Mouse (Mus musculus): Measurements from ENCODE around the gene Defb36. TPM values are rescaled to one million over a fixed set of nuclear protein-coding genes. Genes with fewer than 3 reads are reported as not detected.

The Defb36 gene
- total RNA-seq (2021): not detected
- long read RNA-seq, experiment 1: 0 reads
- long read RNA-seq, experiment 2: 0 reads

DNA sequence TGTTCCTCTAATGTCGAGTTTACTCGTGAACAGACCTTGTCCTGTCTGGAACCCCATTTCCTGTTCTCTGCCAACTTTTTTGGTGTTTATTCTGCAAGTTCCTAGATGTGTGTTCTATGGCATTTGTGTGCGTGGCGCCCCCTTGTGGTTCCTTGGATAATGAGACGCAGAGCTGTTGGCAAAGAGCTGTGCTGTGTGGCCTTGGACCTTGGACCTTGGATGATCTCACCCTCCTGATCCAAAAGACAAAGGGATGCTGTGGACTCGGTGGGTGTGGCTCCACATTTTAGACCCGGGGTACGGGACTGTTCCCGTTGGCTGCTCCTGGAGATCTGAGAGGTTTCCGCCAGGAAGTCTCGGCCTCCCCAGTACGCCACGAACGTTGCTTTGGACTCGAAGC, at the start of gene Defb36:
Defb36 (plus strand) TSS at position 271 of the 400 bp plus-strand sequence.
- DNase-seq (ENCODE audit: low spot score in 2 of 2): peak in 1 of 2 experiments; percentile 12

DNA sequence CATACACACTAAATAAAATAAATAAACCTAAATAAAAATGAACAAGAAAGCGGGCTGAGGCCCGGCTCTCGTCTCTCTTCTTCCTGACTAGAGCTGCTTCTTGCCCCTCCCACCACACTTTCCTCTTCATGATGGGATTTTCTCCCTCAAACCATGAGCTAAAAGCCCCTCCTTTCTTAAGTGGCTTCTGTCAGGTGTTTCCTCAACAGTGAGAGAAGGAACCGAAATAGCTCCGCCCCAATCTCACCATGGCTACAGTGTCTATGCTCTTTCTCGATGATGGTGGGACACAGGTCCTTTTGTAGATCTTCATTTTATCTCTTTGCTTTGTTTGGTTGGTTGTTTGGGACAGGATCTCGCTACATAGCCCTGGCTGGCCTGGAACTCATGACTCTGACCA, 47.5 kb upstream of the Defb36 start:
- DNase-seq (ENCODE audit: low spot score in 2 of 2): no peak

DNA sequence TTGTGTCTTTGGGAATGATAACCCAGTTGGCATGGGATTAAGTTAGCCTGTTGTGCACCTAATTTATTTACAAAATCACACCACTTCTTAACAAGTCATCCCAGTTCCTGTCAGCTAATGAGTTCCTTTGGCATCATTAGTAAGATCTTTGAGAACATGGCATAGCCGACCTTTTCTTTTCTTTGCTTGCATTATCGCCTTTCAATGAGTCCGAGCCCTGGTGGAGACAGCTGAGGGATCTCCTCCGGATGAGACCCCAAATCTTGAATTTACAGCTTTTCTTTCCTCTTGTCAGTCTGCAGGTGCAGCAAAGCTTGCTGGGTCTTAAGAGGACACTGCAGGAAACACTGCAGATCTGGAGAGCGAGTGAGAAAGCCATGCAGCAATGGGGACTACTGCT, 35.1 kb upstream of the Defb36 start, which contains the start of gene Gm17416:
Gm17416 (plus strand) TSS at position 301 of the 400 bp plus-strand sequence.
- no peak for DNase-seq (ENCODE audit: low spot score in 2 of 2)

DNA sequence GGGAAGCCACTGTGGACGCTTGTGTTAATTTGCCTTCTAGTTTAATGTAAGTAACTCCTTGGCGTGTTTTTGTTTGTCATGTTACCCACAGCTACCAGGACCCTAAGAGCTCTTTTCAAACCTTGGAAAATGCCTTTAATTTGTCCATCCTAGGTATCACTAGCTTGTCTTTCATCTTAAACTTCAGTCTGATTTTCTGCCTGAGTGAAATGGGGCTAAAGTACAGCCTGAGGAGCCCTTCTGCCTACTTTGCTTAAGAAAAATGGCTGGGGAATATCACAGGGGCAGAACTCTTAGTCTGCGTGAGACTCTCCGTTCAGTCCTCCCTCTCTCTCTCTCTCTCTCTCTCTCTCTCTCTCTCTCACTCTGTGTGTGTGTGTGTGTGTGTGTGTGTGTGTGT, 34.2 kb upstream of the Defb36 start:
- DNase-seq (ENCODE audit: low spot score in 2 of 2): no peak

DNA sequence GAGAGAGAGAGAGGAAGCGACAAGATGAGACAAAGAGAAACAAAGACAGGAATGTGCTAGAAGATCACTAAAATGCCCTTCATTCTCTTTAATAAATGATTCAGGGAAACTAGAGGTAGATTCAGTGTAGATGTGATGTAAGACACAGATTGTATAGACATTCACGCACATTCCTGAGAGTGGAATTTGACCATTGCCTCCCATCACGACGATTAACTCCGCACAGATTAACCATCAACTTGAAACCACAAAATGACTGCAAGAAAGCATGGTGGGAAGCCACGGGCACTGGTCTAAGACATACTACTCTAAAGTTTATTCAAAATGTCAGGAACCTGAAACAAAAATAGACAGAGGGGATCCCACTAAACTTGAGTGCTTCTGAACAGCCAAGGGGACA, 33.8 kb upstream of the Defb36 start:
- DNase-seq (ENCODE audit: low spot score in 2 of 2): no peak

DNA sequence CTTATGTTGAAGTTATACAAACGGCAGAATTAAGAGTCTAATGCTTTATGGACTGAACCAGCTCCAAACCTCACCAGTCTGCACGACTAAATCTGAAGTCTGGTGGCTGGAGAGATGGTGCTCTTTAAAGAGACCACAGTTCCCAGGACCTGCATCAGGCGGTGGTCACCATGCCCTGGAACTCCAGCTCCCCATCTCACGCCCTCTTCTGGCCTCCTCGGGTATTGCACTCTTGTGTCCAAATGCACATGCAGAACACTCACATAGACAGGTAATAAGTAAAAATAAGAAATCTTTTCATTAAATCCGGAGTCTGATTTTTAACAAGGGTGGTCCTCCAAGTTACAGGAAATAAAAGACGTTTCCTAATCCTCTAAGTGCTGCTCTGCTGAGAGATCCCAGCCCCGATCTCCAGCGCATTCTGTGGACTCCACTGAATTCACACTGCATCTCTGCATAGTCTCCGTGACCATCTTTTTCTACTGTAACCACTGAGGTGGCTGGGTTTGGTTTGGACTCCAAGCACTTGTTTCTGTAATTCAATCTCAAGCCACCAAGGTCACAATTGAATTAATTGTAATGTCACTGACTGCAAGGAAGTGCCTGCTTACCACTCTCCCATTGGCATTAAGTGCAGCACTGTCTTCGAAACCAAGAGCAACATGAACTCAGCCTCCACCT, 31.9 kb upstream of the Defb36 start, which contains the start of gene Defb21:
Defb21 (plus strand) TSS at position 631 of the 681 bp plus-strand sequence.
- DNase-seq (ENCODE audit: low spot score in 2 of 2): no peak

DNA sequence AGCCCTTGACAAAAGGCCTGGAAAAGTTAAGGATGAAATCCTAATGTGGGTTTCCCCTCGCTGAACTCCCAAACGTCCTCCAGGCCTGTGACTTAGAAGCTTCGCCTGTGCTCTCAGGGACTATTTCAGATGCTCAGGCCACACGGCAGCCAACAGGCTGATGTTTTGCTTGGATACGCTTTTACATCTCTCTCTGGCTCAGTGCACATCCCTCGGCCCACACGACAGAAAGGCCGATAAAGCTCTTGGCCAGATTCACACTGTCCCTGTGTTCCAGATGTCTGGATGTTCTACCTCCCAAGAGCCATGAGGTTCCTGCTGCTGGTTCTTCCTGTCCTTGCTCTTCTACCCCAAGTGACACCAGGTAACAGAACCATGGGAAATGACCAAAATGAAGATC, 30.6 kb upstream of the Defb36 start:
- no peak for DNase-seq (ENCODE audit: low spot score in 2 of 2)

DNA sequence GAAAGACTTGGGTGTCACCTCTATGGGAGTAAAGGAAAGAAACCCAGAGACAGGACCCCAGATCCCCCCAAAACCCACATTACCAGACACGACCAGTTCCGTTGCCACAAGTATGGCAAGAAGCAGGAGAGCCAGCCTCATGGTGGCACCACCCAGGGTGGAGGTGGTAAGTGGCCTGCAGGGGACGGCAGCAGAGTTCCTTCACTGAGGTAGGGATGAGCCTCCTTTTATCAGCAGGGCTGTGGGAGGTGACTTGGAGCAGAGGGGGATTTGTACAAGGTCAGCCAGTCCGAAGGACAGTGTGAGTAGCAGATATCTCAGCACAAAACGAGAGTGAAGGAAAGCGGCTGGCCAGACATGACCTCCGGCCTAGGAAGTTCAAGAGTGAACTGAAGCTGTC, 24.0 kb upstream of the Defb36 start, which contains the start of gene Defb19:
Defb19 (minus strand) TSS at position 206 of the 400 bp plus-strand sequence.
- no peak for DNase-seq (ENCODE audit: low spot score in 2 of 2)

DNA sequence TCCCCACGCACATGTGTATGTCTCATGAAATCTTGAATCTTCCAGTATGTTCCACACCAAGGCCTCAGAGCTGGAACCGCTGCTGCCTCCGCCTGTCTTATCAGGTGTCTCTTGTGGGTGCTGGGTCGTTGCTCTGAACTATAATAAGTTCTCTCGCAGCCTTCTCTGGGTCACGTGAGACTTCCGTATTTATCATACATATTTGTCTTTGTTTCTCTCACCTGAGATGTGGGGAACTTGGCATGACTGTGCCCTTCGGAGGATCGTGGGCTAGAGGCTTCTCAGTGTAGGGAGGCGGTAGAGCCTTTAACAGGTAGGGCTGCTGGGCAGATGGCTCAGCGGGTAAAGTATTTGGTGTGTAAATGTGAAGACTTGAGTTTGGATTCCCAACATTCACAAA, 23.5 kb upstream of the Defb36 start:
- DNase-seq (ENCODE audit: low spot score in 2 of 2): no peak

DNA sequence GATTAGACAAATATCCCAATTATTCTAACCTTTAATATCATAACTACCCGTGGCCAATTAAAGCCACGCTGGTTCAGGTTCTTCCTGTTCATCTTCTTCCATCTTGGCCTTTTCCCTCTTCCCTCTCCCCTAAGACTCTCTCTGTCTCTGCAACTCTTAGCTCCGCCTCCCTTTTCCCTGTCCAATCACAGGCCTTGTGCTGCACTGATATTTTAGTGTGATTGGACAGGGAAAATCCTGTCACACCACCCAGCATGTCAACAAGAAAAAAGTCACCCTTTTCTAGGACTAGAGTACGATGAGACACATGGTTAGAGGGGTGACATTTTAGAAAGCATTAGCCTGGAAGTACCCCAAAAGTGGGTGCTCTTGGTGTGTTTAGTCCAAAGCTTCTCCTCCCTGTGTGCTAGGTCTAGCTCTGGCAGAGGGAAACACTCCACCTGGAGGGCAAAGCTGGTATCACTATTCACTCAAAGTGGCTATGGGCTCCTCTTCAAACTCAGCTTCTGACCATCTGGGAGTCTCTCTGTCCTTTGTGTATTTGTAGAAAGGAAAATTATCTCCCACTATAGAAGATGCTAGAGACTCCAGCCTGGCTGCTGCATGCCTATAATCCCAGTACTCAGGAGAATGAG, 17.1 kb upstream of the Defb36 start:
- DNase-seq (ENCODE audit: low spot score in 2 of 2): no peak

DNA sequence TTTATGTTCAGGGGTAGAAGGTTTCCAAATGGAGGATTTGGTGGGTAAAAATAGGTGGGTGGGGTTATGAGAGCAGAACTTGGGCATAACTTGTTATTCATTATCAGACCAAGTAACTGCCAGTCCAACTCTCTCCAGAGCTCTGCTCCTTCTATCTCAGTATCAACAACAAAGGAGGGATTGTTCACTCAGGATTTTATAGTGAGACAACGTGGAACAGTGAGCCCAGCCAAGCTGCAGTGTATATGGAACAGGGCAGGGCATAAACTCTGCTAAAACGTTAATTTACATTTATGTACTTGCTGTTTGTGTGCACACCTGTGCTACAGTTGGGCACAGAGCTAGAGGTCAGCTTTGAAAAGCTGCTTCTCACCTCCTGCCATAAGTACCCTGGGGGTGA, 15.7 kb upstream of the Defb36 start:
- no peak for DNase-seq (ENCODE audit: low spot score in 2 of 2)

DNA sequence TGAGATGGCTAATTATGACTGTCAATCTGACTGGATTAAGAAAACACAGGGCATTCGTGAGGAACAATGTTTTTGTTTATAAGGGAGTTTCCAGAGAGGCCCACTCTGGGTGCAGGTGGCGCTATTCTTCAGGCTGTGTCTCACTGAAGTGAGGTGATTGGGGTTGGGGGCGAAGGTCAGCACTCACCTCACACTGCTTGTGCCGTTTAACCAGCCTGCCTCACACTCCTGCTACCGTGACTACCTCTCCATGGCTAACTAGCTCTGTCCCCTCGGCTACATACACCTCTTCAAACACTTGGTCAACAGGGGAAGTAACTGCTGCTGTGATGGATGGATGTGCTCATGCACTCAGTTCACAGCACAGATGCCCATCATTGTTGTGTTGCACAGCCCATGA, 15.1 kb upstream of the Defb36 start:
- DNase-seq (ENCODE audit: low spot score in 2 of 2): no peak

DNA sequence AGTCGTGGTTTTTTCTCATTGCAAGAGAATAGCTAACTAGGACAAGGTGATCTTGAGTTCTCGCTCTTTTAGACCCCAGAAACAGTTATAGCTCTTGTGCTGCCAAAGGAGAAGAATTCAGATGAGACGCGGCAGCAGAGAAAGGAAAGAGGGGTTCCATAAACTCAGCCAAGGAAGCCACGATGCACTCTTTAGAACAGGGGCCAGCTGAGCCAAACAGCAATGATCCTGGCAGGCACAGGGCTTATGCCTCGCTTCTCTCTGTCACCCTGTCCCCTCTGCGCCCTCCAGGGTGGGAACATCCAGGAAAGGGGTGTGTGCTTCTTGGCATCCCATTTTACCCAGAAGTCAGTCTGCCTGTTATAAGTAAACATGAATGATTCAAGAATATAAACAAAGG, 4.8 kb upstream of the Defb36 start, which contains the start of gene Defb45:
Defb45 (minus strand) TSS at position 101 of the 400 bp plus-strand sequence.
- DNase-seq (ENCODE audit: low spot score in 2 of 2): no peak

DNA sequence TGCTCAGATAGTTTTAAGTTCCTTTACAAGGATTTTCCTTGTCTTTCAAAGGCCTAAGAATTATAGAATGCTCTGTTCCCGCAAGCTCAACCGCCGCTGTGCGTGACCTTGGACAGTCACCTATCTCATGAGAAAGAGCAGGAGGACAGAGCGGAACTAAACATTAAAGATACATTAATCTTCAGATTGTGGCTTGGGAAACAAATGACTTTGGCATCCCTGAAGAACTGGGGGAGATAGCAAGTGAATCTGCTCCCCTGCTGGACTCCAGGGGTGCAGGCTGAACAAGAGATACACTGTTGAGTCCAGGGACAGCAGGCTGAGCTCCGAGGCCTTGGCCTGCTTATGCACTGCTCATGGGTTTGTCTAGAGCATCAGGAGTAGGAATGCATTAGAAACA, 4.1 kb upstream of the Defb36 start:
- no peak for DNase-seq (ENCODE audit: low spot score in 2 of 2)

DNA sequence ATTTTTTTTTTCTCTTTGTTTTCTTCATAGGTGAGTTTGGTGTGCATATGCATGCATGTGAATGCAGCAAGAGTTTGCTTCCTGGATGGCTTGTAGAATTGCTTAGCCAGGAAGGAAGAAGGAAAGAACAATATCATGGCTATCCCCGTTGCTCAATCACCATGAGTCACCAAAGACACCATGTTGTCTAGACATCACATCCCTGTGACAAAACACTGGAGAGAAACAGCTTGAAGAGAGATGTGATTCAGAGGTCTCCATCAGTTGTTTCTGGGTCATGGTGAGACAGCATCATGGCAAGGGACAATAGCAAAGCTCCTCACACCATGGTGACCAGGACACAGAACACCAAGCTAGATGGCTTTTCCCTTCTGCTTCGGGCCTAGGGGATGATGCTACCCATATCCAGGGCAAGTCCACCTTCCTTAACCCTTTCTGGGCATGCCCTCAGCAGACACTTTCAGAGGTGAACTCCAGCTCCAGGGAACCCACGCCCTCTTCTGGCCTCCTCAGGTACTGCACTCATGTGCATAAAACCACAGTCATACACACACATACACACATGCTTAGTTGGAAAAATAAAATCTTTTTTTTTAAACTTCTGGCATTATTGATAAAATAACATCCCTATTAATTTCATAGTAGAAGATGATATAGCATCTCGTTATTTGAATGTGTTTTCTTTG, 2.7 kb upstream of the Defb36 start:
- no peak for DNase-seq (ENCODE audit: low spot score in 2 of 2)

DNA sequence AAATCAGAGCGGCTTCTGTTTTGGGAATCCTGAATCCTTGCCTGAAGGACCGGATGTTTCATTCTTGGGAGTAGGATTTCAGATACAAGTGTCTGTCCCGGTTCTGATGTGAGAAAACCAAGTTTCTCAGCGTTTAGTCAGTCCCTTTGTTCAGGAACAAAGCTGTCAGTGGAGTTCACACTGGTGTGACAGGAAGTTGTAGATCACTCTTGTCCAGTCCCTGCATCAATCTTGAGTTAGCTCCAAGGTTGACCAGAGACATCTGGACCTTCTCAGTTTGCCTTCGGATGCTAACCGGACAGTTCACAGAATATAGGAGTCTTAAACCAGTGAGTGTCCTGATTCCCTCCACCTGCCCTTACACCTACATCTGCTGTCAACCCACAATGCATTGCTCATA, 3.6 kb downstream of the Defb36 start:
- DNase-seq (ENCODE audit: low spot score in 2 of 2): no peak

DNA sequence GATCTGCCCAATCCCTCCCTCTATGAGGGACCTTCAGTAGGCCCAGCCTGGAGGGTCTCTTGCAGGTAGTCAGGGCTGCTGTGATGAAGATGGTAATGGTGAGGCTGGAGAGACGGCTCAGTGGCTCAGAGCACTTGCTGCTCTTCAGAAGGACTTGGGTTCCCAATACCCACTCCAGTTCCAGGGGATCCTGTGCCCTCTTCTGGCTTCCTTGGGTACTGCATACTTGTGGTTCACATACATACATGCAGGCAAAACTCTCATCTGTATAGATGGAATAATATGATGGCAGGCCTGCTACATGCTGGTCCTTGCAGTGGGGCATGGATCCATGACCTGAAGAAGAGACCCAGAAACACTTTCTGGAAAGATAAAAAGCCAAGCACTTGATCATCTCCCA, 4.6 kb downstream of the Defb36 start:
- DNase-seq (ENCODE audit: low spot score in 2 of 2): no peak

DNA sequence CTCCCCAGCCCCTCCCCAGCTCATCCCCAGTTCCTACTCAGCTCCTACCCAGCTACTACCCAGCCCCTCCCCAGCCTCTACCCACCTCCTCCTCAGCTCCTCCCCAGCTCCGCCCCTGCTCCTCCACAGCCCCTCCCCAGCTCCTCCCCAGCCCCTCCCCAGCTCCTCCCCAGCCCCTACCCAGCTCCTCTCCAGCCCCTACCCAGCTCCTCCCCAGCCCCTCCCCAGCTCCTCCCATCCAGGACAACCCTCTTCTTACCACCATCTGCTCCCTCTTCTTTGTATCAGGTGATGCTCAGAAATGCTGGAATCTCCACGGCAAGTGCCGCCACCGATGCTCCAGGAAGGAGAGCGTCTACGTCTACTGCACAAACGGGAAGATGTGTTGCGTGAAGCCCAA, 8.1 kb downstream of the Defb36 start:
- DNase-seq (ENCODE audit: low spot score in 2 of 2): no peak

DNA sequence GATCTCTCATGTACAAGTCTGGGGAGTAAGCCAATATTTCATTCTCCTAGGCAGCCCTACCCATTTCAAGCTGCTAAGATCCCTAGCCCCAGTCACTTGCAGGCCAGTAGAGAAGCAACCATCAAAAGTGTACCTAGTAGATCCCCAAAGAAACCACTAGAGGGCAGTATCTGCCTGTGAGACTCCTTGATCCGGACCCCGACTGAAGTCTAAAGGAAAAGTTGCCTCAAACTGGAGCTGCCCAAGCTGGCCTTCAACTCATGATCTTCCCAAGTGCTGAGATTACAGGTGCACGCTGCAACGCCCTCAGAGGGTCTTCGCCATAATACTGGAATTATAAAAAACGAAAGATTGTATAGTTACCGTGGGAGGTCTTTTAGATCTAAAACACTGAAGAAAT, 11.4 kb downstream of the Defb36 start:
- peak; percentile 53 to 84 for DNase-seq (ENCODE audit: low spot score in 2 of 2)

DNA sequence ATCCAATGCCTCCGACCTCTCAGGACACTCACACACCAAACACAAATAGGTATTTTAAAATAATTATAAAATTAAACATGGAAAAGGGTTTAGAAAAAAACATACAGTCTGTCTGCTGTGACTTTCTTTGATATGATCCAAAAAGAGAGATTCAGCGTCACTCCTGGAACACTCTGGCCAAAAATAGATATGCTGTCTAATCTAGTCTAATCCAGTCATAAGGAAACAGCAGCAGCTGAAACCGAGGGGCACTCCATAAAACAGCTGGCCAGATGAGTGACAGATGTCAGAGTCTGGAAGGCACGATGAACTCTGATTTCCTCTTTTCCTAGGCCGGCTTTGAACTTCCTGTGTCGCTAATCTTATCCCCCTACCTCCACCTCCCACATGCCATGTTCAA, 12.3 kb downstream of the Defb36 start:
- no peak for DNase-seq (ENCODE audit: low spot score in 2 of 2)

DNA sequence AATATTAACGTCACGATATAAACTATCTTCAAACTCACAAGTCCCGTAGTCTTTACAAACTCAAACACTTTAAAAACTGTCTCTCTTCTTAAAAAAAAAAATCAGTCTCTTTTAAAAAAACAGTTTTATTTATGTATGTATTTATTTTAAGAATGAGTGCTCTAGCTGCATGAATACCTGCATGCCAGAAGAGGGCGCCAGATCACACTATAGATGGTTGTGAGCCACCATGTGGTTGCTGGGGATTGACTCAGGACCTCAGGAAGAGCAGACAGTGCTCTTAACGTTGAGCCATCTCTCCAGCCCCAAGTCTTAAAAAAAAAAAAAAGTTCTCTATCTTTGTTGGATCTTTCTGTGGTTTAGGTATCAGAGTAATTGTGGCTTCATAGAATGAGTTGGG, 13.2 kb downstream of the Defb36 start:
- DNase-seq (ENCODE audit: low spot score in 2 of 2): no peak

Measured in layer of hippocampus, postnatal 14 days (tissue).